Mouse (Mus musculus): ENCODE measurements around the gene Suclg2. TPM values are rescaled to one million over a fixed set of nuclear protein-coding genes. Genes with fewer than 3 reads are reported as not detected.

The Suclg2 gene
- polyA plus RNA-seq, 1 experiment from 2014 or later, result 67.7 TPM

DNA sequence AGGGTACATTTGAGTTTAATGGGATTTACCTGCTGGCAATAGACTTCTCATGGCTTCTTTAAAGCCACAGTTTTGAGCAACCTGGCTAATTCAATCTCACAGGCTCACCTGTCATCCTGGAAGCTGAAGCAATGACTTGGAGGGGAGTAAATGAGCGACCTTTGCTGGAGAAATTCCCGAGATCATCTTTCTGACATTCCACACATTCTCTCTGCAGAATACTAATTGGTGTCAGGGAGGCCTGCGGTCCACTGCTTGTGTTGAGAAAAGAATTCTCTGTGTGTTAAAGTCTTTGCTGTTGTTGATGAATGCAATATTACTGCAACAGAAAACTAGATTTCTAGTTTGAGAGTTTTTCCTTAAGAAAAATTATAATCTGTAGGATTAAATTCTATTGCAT, 39.3 kb downstream of the Suclg2 start:
- Histone ChIP-seq H3K27ac (ENCODE audit: low read length) (no peak overlapping the region), H3K4me1 (replicated peaks; ENCODE audit: control insufficient read depth, insufficient read depth, low read length) (peaks cover 21% of the 10 kb centered on the region)

DNA sequence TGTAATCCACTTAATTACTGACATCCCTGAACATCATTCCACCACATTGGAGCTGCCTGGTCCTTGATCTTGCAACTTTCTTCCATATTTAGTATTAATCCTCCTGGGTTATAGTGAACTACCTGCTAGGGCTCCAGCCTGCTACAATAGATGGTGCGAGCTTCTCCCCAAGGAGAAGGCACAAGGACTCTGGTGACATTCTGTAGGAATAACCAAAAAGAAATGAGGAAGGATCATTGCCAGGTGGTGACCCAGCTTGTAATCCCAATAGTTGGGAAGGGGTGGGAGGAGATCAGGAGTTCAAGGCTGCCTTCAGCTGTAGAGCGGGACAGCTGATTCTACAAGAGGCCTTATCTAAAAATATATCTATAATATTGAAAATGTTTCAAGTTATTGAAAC, 41.6 kb downstream of the Suclg2 start:
- Histone ChIP-seq H3K27me3 (ENCODE audit: control insufficient read depth, insufficient read depth, low read depth, low read length) (no peaks in the 10 kb centered on the region), H3K4me2 (ENCODE audit: low read depth, low read length) (no peak overlapping the region), H3K4me1 (replicated peaks; ENCODE audit: control insufficient read depth, insufficient read depth, low read length) (peaks cover 10% of the 10 kb centered on the region), H3K9ac (ENCODE audit: low read length) (no peak overlapping the region), H3K4me3 (ENCODE audit: low read length) (no peak overlapping the region), H3K36me3 (ENCODE audit: control insufficient read depth, insufficient read depth, low read length) (no peaks in the 10 kb centered on the region), H3K9me3 (ENCODE audit: control insufficient read depth, low read length) (no peaks in the 10 kb centered on the region), H3K27ac (ENCODE audit: low read length) (no peak overlapping the region)
- ATAC-seq (ENCODE audit: low read depth), result no peak
- 95% methylated on average over 2 of the region's 2 CpGs for WGBS

More for the DNA sequence above, 39.3 kb downstream of the Suclg2 start:
- no peak overlapping the region for H3K4me2 ChIP-seq (ENCODE audit: low read depth, low read length)
- H3K27me3 ChIP-seq (ENCODE audit: control insufficient read depth, insufficient read depth, low read depth, low read length), result no peaks in the 10 kb centered on the region
- no peak overlapping the region for H3K4me3 ChIP-seq (ENCODE audit: low read length)
- no peak for ATAC-seq (ENCODE audit: low read depth)
- H3K9ac ChIP-seq (ENCODE audit: low read length), result no peak overlapping the region
- 38% methylated on average over 3 of the region's 3 CpGs for WGBS
- no peaks in the 10 kb centered on the region for H3K9me3 ChIP-seq (ENCODE audit: control insufficient read depth, low read length)
- H3K36me3 ChIP-seq (ENCODE audit: control insufficient read depth, insufficient read depth, low read length), result no peaks in the 10 kb centered on the region

DNA sequence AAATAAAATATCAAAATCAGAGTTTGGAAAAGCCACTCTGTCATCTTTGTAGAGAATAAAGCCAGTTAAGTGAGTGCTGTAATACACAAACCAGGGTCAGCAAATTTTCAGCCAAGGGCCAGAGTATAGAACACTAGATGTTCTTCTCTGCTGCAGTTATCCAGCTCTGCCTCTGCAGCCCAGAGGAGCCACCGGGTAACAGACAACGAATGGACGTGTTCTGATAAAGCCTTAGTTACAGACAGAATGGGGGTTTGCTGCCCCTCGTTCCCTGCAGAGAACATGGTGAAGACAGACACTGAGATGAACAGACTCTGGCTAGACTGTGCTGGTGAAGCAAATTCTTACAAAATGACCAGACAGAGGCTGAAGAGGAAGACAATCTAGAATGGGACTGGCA, 42.2 kb downstream of the Suclg2 start:
- WGBS, result 45% methylated on average over 4 of the region's 4 CpGs
- Histone ChIP-seq H3K9me3 (ENCODE audit: control insufficient read depth, low read length) (peaks cover 2% of the 10 kb centered on the region; the same call in 1 of the 2 replicates), H3K4me1 (replicated peaks; ENCODE audit: control insufficient read depth, insufficient read depth, low read length) (peaks cover 10% of the 10 kb centered on the region), H3K9ac (ENCODE audit: low read length) (no peak overlapping the region), H3K27me3 (ENCODE audit: control insufficient read depth, insufficient read depth, low read depth, low read length) (no peaks in the 10 kb centered on the region), H3K4me2 (ENCODE audit: low read depth, low read length) (no peak overlapping the region), H3K27ac (ENCODE audit: low read length) (no peak overlapping the region), H3K4me3 (ENCODE audit: low read length) (no peak overlapping the region), H3K36me3 (ENCODE audit: control insufficient read depth, insufficient read depth, low read length) (no peaks in the 10 kb centered on the region)
- ATAC-seq (ENCODE audit: low read depth), result no peak

DNA sequence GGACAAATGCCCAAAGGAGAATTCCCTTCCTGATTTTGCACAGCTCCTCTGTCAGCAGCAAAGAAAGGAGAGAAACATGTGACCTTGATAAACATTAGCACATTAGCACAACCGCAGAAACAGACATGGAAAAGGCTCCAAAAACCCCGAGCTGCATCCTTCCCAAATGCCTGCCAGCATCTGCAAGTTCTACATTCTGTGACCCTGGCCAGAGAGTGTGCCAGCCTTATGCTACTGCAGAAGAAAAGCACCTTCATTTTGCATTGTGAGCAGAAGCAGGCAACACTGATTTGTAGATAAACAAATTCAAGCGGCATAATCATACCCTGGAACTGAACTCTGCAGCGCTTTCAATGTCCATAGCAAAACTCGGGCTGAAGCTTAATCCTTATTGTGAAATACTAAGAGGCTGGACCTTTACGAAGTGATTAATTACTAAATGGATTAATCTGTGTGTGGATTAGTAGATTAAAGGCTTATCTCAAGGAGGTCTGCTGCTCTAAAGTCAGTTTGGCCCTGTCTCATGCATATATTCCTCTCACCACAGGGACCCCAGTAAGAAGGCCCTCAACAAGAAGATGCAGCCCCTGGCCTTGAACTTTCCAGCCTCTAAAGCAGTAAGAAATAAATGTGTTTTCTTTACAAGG, 43.4 kb downstream of the Suclg2 start:
- no peak overlapping the region for H3K4me2 ChIP-seq (ENCODE audit: low read depth, low read length)
- H3K9me3 ChIP-seq (ENCODE audit: control insufficient read depth, low read length), result peaks cover 2% of the 10 kb centered on the region; the same call in 1 of the 2 replicates
- H3K9ac ChIP-seq (ENCODE audit: low read length), result no peak overlapping the region
- H3K27ac ChIP-seq (ENCODE audit: low read length), result no peak overlapping the region
- peaks cover 10% of the 10 kb centered on the region for H3K4me1 ChIP-seq (replicated peaks; ENCODE audit: control insufficient read depth, insufficient read depth, low read length)
- H3K27me3 ChIP-seq (ENCODE audit: control insufficient read depth, insufficient read depth, low read depth, low read length), result no peaks in the 10 kb centered on the region
- ATAC-seq (ENCODE audit: low read depth), result no peak
- WGBS, result 37% methylated on average over 6 of the region's 6 CpGs
- no peaks in the 10 kb centered on the region for H3K36me3 ChIP-seq (ENCODE audit: control insufficient read depth, insufficient read depth, low read length)
- no peak overlapping the region for H3K4me3 ChIP-seq (ENCODE audit: low read length)

DNA sequence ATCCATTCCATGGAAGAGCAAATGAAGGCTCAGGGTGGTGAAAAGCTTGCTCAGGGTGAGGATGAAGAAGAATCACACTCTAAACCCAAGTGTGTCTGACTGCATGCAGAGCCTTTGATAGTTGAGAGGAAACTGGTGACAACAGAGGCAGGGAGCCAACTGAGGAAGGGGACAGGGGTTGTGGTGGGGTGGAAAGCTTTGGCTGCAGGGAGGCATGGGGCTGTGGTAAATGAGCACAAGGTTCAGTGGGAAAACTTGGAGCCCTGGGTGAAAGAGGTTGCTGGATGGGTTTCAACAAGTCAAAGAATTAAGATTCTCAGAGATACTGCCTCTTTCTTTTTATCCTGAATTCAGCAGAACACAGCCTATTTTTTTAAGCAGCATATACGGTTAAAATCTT, 43.9 kb downstream of the Suclg2 start:
- Histone ChIP-seq H3K9me3 (ENCODE audit: control insufficient read depth, low read length) (peaks cover 2% of the 10 kb centered on the region; the same call in 1 of the 2 replicates), H3K27me3 (ENCODE audit: control insufficient read depth, insufficient read depth, low read depth, low read length) (no peaks in the 10 kb centered on the region), H3K4me1 (replicated peaks; ENCODE audit: control insufficient read depth, insufficient read depth, low read length) (peaks cover 7% of the 10 kb centered on the region), H3K4me3 (ENCODE audit: low read length) (no peak overlapping the region), H3K27ac (ENCODE audit: low read length) (no peak overlapping the region), H3K36me3 (ENCODE audit: control insufficient read depth, insufficient read depth, low read length) (no peaks in the 10 kb centered on the region), H3K9ac (ENCODE audit: low read length) (no peak overlapping the region), H3K4me2 (ENCODE audit: low read depth, low read length) (no peak overlapping the region)
- ATAC-seq (ENCODE audit: low read depth), result peak; percentile 38; the same call in 1 of the 2 replicates
- WGBS, result 39% methylated on average over 1 of the region's 1 CpGs

DNA sequence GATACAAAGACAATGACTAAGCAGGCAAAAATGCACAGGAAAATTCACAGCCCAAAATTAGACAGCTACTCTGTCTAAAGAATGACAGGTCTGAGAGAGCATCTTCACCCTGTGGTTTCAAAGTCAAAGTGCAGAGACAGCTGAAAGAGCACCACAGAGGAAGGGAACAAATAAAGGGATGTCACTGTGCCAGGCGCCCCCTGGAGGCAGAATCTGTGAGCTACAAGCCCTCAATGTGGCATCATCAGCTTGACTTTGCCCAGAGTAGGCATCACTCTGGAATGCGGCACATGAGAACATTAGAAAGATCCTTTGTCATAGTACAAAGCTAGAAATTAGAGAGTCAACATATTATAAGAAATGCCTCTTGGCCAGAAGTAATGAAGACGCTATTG, 49.3 kb downstream of the Suclg2 start:
- H3K36me3 ChIP-seq (ENCODE audit: control insufficient read depth, insufficient read depth, low read length), result 0 out of 2 replicates have a peak, but pooled peaks cover 2% of the 10 kb centered on the region
- H3K9me3 ChIP-seq (ENCODE audit: control insufficient read depth, low read length), result peaks cover 2% of the 10 kb centered on the region; the same call in 1 of the 2 replicates
- H3K4me2 ChIP-seq (ENCODE audit: low read depth, low read length), result no peak overlapping the region
- H3K27me3 ChIP-seq (ENCODE audit: control insufficient read depth, insufficient read depth, low read depth, low read length), result no peaks in the 10 kb centered on the region
- no peak overlapping the region for H3K9ac ChIP-seq (ENCODE audit: low read length)
- no peak overlapping the region; the same call in 1 of the 2 replicates for H3K27ac ChIP-seq (ENCODE audit: low read length)
- H3K4me3 ChIP-seq (ENCODE audit: low read length), result no peak overlapping the region
- WGBS, result 61% methylated on average over 3 of the region's 3 CpGs
- H3K4me1 ChIP-seq (replicated peaks; ENCODE audit: control insufficient read depth, insufficient read depth, low read length), result peaks cover 1% of the 10 kb centered on the region
- ATAC-seq (ENCODE audit: low read depth), result no peak

DNA sequence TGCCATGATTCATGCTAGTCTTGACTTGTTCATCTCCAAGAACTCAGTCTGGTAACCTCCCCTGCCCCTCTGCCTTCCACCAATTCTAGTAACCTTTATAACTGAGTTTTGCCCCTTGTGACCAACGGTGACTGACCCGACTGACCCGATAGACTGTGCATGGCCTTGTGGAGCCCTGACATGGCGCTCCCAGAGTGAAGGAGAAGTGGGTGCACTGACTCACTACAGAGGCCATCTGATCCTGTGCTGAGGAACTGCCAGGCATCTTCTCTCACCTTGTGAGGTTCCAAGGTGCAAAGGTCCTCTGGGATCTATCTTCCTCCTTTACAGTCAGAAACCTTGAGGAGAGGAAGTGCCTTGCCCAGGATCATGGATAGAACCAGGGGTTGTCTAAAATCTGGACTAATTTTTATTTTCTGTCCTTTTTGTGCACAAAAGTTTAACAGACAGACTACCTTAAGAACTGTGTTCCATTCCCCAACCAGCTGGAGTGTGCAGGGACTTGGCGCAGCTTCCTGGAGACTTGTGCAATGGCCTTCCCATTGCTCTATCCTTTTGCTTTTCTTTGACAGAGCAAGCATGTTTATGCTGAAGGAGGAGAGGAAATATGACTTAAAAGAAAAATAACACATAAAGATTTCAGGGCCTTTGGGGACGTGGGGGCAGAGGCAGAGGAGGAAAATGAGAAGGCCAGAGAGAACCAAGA, 49.8 kb downstream of the Suclg2 start:
- no peak overlapping the region for H3K4me3 ChIP-seq (ENCODE audit: low read length)
- ATAC-seq (ENCODE audit: low read depth), result peak; percentile 49; the same call in 1 of the 2 replicates

DNA sequence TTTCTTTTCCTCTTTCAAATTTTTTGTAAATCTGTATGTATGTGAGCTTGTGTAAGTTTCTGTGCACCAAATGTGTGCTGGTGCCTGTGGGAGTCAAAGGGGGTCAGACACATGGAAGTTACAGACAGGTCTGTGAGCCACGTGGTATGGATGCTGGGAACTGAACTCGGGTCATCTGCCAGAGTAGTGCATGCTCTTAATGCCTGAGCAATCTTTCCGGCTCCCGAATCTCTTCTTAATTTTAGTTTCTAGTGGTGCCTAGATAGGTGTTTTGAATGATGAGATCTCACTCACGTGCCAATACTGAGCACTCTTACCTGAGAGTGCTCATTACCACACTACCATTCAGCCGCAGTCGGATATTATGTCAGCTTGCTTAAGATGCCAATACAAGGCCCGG, 60.9 kb downstream of the Suclg2 start:
- Histone ChIP-seq H3K4me2 (ENCODE audit: low read depth, low read length) (no peak overlapping the region), H3K4me1 (replicated peaks; ENCODE audit: control insufficient read depth, insufficient read depth, low read length) (no peaks in the 10 kb centered on the region), H3K27ac (ENCODE audit: low read length) (no peak overlapping the region), H3K36me3 (ENCODE audit: control insufficient read depth, insufficient read depth, low read length) (no peaks in the 10 kb centered on the region), H3K9ac (ENCODE audit: low read length) (no peak overlapping the region), H3K9me3 (ENCODE audit: control insufficient read depth, low read length) (no peaks in the 10 kb centered on the region), H3K27me3 (ENCODE audit: control insufficient read depth, insufficient read depth, low read depth, low read length) (no peaks in the 10 kb centered on the region), H3K4me3 (ENCODE audit: low read length) (no peak overlapping the region)
- WGBS, result 94% methylated on average over 8 of the region's 8 CpGs
- no peak for ATAC-seq (ENCODE audit: low read depth)

More for the DNA sequence above, 49.8 kb downstream of the Suclg2 start:
- no peaks in the 10 kb centered on the region; the same call in 1 of the 2 replicates for H3K4me1 ChIP-seq (replicated peaks; ENCODE audit: control insufficient read depth, insufficient read depth, low read length)
- H3K27ac ChIP-seq (ENCODE audit: low read length), result no peak overlapping the region
- peaks cover 2% of the 10 kb centered on the region; the same call in 1 of the 2 replicates for H3K9me3 ChIP-seq (ENCODE audit: control insufficient read depth, low read length)
- WGBS, result 88% methylated on average over 6 of the region's 6 CpGs
- H3K4me2 ChIP-seq (ENCODE audit: low read depth, low read length), result no peak overlapping the region
- no peaks in the 10 kb centered on the region for H3K27me3 ChIP-seq (ENCODE audit: control insufficient read depth, insufficient read depth, low read depth, low read length)
- no peak overlapping the region for H3K9ac ChIP-seq (ENCODE audit: low read length)
- 0 out of 2 replicates have a peak, but pooled peaks cover 2% of the 10 kb centered on the region for H3K36me3 ChIP-seq (ENCODE audit: control insufficient read depth, insufficient read depth, low read length)

DNA sequence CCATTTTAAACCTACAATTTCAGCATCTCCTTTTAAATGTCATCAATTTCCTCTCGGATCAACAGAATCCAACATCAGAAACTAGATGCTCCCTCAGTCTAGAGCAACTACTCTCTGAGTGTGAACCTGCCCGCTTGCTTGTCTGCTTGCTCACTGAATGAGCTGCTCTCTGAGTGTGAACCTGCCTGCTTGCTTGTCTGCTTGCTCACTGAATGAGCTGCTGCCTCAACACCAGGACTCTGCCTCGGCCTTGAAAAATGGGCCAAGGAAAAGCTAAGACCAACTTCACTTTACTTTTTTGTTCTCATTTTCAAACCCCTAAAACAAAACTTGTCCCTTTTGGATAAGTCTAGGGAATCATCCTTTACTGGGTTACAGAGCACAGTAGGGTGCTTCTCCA, 64.9 kb downstream of the Suclg2 start:
- no peaks in the 10 kb centered on the region for H3K9me3 ChIP-seq (ENCODE audit: control insufficient read depth, low read length)
- no peak overlapping the region for H3K9ac ChIP-seq (ENCODE audit: low read length)
- H3K4me3 ChIP-seq (ENCODE audit: low read length), result no peak overlapping the region
- ATAC-seq (ENCODE audit: low read depth), result no peak
- H3K4me2 ChIP-seq (ENCODE audit: low read depth, low read length), result no peak overlapping the region
- WGBS, result 91% methylated on average over 3 of the region's 3 CpGs
- H3K27ac ChIP-seq (ENCODE audit: low read length), result no peak overlapping the region
- H3K27me3 ChIP-seq (ENCODE audit: control insufficient read depth, insufficient read depth, low read depth, low read length), result no peaks in the 10 kb centered on the region
- H3K4me1 ChIP-seq (replicated peaks; ENCODE audit: control insufficient read depth, insufficient read depth, low read length), result peaks cover 13% of the 10 kb centered on the region; the same call in 1 of the 2 replicates
- no peaks in the 10 kb centered on the region for H3K36me3 ChIP-seq (ENCODE audit: control insufficient read depth, insufficient read depth, low read length)
